Mouse (Mus musculus) retina, adult 2 months (tissue): ENCODE results near the gene Btnl2.
"Not testable (repeated sequence)": the region's sequence is repeated elsewhere in the genome, so short reads cannot be mapped to it uniquely, and the experiment has no call there.

ENCODE experiments used
- DNase-seq: peaks from one replicate; pipeline ENCODE4 v3.0.0-alpha.2; 2012; ENCODE audit warnings: low read depth, low spot score

Btnl2 gene

GRCm38 (mm10) chr17:34354539-34354938 lies at the start of gene Btnl2:
Gene Btnl2 (plus strand): TSS chr17:34354822.
- DNase-seq = no peak

GRCm38 (mm10) chr17:34305380-34306030 lies 49.1 kb upstream of the Btnl2 start, which contains the start of gene H2-Eb1:
Gene H2-Eb1 (plus strand): TSS chr17:34305867.
- no peak for DNase-seq

GRCm38 (mm10) chr17:34306407-34306806 lies 48.2 kb upstream of the Btnl2 start:
- no peak for DNase-seq

- DNase-seq = no peak
Measured at GRCm38 (mm10) chr17:34307216-34307615, 47.4 kb upstream of the Btnl2 start.

- no peak for DNase-seq
Measured at GRCm38 (mm10) chr17:34308161-34308560, 46.5 kb upstream of the Btnl2 start.

- DNase-seq = no peak
Measured at GRCm38 (mm10) chr17:34309225-34309624, 45.4 kb upstream of the Btnl2 start.

- no peak for DNase-seq
Measured at GRCm38 (mm10) chr17:34309683-34310385, 44.8 kb upstream of the Btnl2 start.

GRCm38 (mm10) chr17:34310526-34310925 lies 44.1 kb upstream of the Btnl2 start:
- not testable (repeated sequence) for DNase-seq

- DNase-seq = no peak
Measured at GRCm38 (mm10) chr17:34312185-34312584, 42.4 kb upstream of the Btnl2 start.

- DNase-seq = no peak
Measured at GRCm38 (mm10) chr17:34313393-34313792, 41.2 kb upstream of the Btnl2 start.

- DNase-seq = no peak
Measured at GRCm38 (mm10) chr17:34314286-34314685, 40.3 kb upstream of the Btnl2 start.

- no peak for DNase-seq
Measured at GRCm38 (mm10) chr17:34315512-34315911, 39.1 kb upstream of the Btnl2 start.

- DNase-seq = no peak
Measured at GRCm38 (mm10) chr17:34316697-34317096, 37.9 kb upstream of the Btnl2 start.

- no peak for DNase-seq
Measured at GRCm38 (mm10) chr17:34317275-34317674, 37.3 kb upstream of the Btnl2 start.

- DNase-seq = no peak
Measured at GRCm38 (mm10) chr17:34325436-34325835, 29.2 kb upstream of the Btnl2 start, which contains the start of gene H2-Eb2. Gene H2-Eb2 (plus strand): TSS chr17:34325665.

GRCm38 (mm10) chr17:34326373-34326772 lies 28.2 kb upstream of the Btnl2 start:
- no peak for DNase-seq

GRCm38 (mm10) chr17:34329807-34330206 lies 24.8 kb upstream of the Btnl2 start:
- DNase-seq = no peak

- no peak for DNase-seq
Measured at GRCm38 (mm10) chr17:34331200-34331599, 23.4 kb upstream of the Btnl2 start.

- DNase-seq = no peak
Measured at GRCm38 (mm10) chr17:34340619-34341402, 13.8 kb upstream of the Btnl2 start.

- DNase-seq = no peak
Measured at GRCm38 (mm10) chr17:34344882-34345281, 9.7 kb upstream of the Btnl2 start.

GRCm38 (mm10) chr17:34345486-34345885 lies 9.1 kb upstream of the Btnl2 start:
- DNase-seq = no peak

GRCm38 (mm10) chr17:34346041-34346440 lies 8.6 kb upstream of the Btnl2 start:
- DNase-seq = no peak
